Mouse (Mus musculus) frontal cortex, postnatal 14 days (tissue): ENCODE measurements at regions not wholly inside any gene's neighbourhood (a gene's known extent, or its start where the extent isn't known, plus 50 kb on each side); places are given as distances from the start of the nearest gene placed in this dataset.

Experiments used
- DNase-seq, 2 experiments: peaks; one replicate each; pipeline ENCODE4 v3.0.0; 2022; ENCODE audit warnings: low spot score in 2 of 2

DNA sequence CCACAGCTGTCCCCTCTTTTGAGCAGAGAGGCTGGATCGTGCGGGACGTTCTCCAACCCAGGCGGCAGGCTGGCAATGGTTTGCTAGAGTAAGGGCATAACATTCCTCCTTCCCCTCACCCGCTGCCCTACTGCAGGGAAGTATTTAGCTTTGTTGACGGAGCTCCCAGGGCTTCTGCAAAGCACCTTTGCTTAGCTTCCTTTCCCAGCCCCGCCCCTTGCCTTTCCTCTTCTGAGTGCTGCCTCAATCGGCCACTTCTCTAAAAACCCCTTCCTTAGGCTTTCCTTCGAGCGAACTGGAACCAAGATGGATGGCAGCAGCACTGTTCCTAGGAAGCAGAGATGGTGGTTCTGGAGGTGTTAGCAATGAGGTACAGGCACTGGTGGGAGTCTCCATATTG lies 183.2 kb upstream of the Adgrl2 start:
- no peak for DNase-seq

DNA sequence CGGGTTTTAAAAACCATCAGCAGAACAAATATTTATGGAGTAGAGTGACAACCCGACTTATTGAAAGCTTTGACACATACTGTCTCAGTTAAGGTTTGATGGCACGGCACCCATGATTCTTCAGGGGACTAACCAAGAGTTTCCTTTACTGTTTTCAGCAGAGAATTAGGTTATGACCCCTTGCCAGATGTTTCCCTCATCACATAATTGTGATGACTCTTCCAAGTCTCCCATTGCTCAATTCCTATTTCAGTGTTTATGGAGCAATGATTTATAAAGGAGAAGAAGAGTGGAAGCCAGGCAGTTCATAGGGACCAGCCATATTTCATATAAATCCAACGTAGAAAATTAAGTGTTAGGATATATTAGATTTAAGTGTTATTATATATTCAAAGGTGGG lies 181.4 kb upstream of the Adgrl2 start:
- no peak for DNase-seq

- no peak for DNase-seq
Measured at GRCm38 (mm10) chr3:149170191-149170590, 179.8 kb upstream of the Adgrl2 start.

- DNase-seq, result no peak
Measured at GRCm38 (mm10) chr3:149169442-149169841, 179.1 kb upstream of the Adgrl2 start.

DNA sequence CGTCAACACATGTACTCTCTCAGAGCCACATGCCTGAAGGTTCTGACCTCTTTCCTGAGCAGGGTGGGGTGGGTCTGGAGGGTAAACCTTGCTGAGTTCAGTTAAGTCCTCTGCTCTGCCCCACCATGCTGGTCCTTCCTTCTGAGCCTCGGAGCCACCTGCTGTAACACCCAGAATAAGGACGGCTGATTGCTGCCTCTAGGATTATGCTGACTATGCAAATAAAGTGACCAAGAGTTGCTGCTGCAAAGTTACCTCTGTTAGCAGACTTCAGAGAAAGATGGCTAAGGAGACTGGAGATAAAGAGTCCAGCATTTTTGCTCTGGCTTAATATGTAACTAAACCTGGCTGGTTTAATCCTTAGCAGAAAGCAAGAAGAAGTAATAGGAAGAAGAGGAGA lies 177.6 kb upstream of the Adgrl2 start:
- DNase-seq, result no peak

GRCm38 (mm10) chr3:149164804-149165203 lies 174.4 kb upstream of the Adgrl2 start:
- DNase-seq, result no peak

- no peak for DNase-seq
Measured at GRCm38 (mm10) chr3:149163591-149163990, 173.2 kb upstream of the Adgrl2 start.

DNA sequence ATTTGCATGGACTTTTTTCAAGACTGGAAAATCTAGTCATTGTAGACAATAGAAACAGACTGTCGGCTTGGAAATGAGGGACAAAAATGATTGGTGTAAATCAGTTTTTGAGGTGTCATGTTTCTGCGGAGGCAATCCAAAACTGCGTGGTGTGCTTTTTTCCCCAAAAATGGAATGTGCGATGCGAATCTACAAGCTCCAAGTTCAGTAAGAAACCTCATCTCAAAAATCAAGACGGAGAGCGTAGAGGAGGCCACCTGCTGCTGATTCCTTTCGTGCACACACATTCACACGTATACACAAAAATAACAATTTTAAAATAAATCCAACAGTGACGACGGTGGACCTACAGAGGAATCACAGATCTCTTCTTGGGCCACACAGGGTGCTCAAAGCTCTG lies 170.5 kb upstream of the Adgrl2 start:
- DNase-seq, result no peak

DNA sequence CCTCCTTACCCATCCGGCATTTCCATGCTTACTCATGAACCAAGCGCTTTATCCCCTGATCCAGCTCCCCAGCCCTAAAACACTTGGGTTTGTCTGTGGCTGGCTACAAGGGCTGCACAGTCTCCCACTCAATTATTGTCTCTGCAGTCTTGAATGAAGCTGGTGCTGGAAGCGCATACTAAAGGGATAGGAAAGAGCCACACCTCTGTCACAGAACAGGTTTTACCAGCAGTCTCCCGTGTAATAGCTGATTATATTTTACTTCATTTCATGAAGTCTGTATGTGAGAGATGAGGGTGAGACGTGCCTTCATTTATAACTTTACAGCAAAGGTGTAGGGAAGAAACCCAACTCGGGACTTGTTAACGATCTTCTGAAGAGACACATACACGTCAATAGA lies 167.0 kb upstream of the Adgrl2 start:
- no peak for DNase-seq

DNA sequence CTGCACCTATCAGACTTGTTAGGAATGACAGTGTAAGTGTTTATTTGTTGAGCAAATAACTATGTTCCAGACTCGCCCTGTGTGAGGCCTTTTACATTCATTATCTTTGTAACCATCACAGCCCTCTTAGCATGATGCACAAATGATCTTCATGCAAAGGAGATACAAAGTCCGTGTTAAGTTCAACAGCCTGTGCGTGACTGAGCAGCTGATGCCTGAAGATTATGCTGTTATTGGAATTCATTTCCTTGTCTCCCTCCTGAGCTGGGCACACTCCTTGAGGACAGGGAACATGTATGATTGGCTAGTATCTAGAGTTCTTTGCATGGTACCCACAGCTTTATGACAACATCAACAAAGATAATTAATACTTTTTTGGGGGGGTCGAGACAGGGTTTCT lies 162.0 kb upstream of the Adgrl2 start:
- no peak for DNase-seq

GRCm38 (mm10) chr3:149150796-149151195 lies 160.4 kb upstream of the Adgrl2 start:
- no peak for DNase-seq

DNA sequence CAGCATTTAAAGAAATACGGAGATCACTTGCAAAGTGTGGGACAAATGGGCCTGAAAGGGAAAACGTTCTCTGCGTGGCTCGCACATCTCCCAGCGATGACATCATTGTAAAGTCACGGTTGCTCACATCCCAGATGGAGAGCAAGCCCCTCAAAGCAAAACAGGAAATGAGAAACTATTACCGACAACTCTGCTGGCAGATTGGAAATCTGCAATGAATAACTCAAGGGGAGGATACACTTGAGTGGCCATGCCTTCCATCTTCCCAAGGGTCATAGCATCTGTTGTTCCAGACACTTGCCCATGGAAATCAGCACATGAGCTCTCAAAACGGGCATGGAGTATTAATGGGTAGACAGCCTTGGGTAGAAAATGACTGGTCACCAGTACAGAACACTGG lies 158.3 kb upstream of the Adgrl2 start:
- DNase-seq, result no peak

DNA sequence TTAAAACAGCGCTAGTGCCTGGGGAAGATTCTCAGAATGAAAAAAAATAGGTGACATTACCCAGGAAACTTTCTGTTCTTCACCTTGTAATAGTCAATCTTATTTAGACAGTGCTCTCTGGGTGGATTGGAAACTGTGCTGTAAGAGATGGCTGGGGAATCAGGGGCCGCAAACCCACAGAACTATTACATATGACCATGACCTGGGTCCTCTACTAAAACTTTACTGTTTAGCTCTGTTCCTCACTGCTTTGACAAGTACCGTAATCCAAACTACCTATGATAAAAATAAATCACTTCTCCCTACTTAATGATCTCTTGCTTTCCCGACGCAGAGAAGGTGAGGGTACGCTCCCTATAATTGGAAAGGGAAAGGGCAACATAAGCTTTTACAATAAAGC lies 157.6 kb upstream of the Adgrl2 start:
- DNase-seq, result no peak

- DNase-seq, result no peak
Measured at GRCm38 (mm10) chr3:149146673-149147072, 156.3 kb upstream of the Adgrl2 start.

- no peak for DNase-seq
Measured at GRCm38 (mm10) chr3:149140461-149140860, 150.1 kb upstream of the Adgrl2 start.

GRCm38 (mm10) chr3:149134028-149134938 lies 143.9 kb upstream of the Adgrl2 start:
- DNase-seq, result no peak

- no peak for DNase-seq
Measured at GRCm38 (mm10) chr3:149118806-149119205, 128.5 kb upstream of the Adgrl2 start.

GRCm38 (mm10) chr3:149117684-149118056 lies 127.3 kb upstream of the Adgrl2 start:
- no peak for DNase-seq

DNA sequence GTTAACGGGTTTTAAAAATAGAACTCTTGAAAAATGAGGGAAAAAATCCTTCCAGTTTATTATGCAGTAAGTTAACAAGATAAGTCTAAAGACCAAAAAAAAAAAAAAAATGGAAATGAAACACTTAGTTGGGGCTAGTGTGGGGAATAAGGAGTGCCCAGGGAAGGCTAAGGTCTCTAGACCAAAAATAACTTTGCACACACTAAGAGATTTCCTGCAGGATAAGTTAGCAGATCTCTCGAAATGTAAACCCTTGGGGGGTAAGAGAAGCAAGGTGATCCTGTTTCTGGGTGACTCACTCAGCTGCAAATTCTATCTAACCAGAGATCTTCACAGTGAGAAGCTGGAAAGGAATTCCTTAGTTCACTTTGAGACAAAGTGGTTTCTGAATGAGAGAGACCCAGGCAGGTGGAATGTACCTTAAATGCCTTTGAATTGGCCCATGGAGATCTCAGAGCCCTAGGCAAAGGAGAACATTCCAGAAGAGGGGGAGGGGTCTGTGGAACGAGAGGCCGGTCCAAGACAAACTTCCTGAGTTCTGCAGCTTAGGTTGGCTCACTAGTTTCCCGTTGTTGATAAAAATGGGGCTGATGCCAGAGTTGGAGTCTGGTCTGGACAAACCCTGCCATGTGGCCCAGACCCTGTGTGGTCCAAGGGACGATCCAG lies 126.8 kb upstream of the Adgrl2 start:
- DNase-seq, result no peak

- no peak for DNase-seq
Measured at GRCm38 (mm10) chr3:149116604-149117003, 126.2 kb upstream of the Adgrl2 start.

DNA sequence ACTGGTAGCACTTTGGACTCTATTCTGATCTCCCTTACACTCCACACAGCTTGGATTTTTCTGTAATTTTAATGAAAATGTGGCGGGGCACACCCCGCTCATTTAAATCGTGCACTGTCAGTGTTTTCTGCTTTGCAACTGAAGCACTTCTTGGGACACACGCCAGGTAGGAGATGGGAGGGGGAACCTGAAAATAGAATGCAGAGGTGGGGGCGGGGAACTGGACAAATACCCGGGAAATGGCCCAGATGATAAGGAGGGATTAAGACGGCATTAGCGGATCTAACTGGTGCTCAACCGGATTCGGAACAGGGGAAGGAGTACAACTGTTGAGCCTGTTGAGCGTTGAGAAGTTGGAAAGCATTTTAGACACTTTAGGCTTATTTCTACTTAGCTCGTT lies 125.5 kb upstream of the Adgrl2 start:
- DNase-seq, result no peak

GRCm38 (mm10) chr3:149112878-149113277 lies 122.5 kb upstream of the Adgrl2 start:
- DNase-seq, result no peak
